Mouse (Mus musculus) WW6 (cell line): ENCODE measurements at regions not wholly inside any gene's neighbourhood (a gene's known extent, or its start where the extent isn't known, plus 50 kb on each side); places are given as distances from the start of the nearest gene placed in this dataset.
A peak's percentile ranks its signal among the peaks of the same experiment; 100 is the strongest.

Experiments used
- DNase-seq: peaks from one replicate; pipeline ENCODE4 v3.0.0-alpha.2; 2013; ENCODE audit warnings: low read depth, low spot score

DNA sequence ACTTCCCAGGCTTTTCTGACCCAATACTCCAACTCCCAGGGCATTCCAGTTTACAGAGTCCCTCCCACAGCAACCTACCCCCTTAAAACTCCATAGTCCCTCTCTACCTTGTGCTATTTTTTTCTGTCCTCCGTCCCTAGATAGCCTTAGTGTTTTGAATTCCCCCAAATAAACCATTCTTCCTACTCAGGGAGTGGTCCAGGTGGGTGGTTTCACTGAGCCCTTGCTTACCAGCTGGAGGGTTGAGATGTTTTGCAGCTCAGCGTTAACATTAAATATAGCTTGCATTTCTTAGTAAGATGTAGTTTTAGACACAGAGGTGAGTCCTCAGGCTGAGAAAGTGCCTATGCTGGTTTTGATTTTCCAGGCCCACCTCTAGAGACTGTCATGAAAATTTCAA, 313.0 kb downstream of the Bmper start:
- DNase-seq, result no peak

DNA sequence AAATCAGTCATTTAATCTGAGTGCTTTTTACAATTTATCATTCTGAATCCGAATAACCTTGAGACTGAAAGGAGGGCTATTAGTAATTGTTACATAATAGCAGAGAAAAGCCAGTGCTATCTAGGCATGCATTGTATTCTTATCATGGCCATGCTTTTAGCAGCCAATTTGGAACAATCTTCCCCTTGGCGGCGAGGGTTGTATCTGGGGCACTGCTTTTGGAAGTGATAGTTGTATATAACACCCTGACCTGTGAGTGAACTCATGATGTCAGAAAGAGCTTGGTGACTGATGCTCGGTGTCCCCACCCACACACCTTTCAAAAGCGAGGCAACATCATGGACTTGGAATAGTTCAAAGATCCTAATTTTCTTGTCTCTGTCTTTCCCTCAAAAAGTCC, 315.2 kb downstream of the Bmper start:
- no peak for DNase-seq

DNA sequence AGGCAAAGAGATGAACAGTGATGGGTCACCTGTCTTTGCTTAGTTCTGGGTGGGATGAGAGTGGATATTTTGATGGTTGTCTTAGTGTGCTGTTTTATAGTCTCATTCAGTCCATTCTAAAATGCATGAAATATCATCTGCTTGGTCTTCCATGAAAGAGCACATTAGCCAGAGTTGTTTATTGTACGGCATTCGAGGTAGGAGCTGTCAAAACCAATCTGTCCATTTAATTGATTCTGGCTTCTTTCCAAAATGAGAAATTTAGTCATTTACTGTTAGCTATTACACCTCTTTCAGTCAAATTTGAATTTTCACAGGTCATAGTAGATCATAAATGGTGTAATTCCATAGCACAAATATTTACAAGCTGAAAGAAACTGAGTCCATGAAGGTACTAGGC, 328.8 kb downstream of the Bmper start:
- no peak for DNase-seq

DNA sequence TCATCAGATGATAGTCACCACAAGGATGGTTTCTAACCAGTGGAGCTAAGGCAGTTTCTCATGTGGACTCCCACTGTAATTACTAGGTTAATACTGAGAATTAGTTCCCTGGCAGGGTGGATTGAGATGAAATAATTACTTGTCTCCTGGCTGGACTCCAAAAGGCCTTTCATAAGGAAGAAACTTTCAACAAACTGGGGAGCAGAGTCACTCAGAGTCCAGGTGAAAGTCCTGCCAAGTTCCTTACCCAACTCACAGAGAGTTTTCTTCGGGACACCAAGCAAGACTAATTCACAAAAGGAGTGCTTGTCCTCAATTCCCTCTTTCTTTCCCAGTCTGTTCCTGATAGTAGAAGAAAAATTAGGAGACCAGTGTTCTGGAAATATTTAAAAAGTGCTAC, 330.9 kb downstream of the Bmper start:
- no peak for DNase-seq

DNA sequence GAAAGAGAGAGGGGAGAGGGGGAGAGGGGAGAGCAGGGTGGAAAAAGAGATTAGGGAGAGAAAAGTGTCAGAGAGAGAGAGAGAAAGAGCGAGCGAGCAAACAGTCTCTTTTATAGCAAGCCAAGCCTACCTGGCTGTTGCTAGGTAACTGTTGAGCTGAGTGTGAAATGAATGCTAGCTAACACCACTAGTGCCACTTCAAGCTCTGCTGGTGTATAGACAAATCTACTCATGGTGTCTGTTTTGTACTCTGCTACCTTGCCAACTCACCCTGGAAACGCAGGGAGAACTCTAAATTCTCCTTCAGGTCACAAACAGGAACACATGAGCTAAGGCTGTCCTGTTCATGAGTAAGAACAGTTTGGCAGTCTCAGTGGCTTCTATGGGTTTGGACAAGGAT, 334.7 kb downstream of the Bmper start:
- no peak for DNase-seq

DNA sequence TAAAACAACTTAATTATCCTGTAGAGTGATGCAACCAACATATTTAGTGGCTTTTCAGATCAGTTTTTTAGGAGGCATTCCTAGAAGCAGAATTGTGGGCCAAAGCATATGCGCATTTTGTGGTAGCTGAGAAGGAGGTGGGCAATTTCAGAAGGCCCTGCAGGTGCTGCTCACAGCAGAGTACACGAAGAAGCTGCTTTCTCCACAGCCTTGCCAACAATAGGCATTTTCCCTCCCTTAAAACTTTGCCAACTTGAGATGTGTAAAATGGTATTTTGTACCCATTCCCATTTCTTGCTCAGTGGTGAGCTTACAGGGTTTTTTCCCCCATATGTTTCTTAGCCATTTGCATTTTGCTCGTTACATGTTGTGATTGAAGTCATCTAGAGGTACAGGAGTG, 339.0 kb downstream of the Bmper start:
- DNase-seq, result no peak

DNA sequence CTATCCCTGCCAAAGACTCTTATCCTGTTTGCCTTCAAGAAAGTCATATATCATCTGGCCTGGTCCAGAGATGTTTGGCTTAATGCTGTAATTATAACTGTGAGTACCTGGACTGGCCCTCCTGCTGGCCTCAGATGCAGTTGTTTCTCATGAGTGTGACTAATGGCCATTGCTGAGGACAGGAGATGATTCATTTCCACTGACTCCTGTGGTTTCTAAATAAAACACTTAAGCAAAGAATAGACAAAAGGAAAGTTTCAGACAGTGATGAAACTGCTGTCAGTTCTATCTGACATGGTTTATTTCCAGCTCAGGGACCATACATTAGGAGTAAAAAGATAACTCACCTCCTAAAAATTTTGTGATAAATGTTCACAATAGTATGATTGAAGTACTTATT, 344.2 kb downstream of the Bmper start:
- DNase-seq, result no peak

DNA sequence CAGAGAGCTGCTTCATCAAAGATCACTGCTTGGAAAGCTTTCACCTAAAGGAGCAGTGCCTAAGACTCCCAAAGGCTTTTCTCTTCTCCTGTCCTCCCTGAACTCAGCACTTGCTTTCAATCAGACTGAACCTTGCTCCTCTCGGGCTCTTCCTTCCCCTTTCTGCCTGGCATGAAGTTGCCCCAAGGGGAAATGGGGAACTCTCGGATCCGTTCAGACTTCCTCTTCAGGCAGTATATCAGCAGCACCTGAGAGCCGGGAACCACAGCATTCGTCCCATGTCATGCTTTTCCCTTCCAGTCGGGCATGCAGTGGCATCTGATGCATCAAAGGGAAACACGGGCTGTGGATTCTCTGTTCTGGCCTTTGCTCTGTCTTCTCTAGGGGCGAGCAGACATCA, 347.3 kb downstream of the Bmper start:
- DNase-seq, result no peak

DNA sequence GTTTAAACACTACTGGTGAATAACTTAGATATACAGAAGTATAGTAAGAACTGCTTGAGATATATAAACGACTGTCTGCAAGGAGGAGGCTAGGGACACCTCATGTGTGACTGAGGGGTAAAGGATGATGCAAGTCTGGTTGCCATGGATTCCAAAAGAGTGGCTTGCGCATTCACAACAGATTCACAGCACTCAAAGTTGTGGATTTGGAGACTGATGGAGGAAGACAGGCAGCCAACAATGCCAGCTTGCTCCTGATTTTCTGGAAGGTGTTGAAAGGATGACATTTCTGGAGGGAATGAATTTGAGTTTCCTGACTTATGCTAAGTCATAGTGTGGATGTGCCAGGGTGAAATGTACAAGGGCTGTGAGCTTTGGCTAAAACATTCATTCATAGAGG, 353.4 kb downstream of the Bmper start:
- DNase-seq, result no peak

DNA sequence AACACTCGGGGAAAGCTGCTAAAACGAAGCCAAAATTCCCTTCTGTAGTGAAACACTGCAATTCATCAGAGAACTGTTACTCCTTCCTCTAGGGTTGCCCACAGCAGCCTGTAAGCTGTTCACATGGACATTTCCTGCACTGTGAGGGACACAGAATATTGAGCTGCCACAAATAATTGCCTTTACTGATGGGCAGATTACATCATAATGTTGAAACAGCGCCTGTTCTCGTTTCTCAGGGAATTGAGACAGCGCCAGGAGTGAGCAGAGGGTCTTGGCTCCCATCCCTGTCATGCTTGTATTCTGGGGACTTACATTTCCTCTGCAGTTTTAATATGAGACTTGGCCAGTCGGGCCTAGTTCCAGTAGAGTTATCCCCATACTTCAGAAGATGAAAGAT, 357.3 kb downstream of the Bmper start:
- DNase-seq, result no peak

DNA sequence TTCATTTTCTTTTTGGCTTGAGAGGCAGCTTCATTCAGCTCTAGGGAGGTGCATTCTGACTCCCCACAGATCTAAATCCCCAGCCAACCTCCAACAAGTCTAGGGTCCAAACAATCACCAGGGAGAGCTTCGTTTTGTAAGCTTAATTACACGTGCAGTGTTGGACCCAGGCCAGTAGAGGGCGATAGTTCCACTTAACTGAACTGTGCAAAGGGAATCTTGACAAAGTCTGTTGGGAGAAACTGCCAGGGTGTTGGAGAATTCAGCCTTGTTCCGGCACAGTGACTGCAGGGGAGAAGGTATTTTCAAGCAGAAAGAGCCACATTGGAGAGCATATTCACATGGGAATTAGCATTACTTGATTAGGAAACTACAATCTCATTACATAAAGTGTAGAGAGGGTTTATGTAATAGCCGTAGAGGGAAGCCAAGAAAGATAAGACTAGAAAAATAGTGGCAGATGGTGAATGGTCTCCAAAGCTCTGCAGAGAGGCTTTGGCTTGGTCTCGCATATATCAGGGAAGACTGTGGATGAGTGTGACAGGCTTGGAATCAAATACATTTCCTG, 358.2 kb downstream of the Bmper start:
- peak; percentile 13 for DNase-seq

DNA sequence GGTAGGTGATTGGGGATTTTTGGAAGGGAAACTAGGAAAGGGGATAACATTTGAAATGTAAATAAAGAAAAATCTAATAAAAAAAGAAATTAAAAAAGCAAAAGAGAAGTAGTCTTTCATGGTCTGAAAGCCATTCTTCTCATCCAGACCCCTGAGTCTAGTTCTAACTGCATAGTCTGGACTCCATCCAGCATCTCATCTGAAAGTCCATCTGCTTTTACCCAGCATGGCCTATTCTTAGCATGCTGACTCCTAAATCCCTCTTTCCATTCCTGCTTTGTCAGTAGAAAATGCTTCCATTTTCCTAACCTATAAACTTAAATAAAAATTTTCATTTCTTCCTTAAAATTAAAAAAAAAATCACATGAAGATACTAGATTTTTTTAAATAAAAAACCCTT, 361.7 kb downstream of the Bmper start:
- DNase-seq, result no peak

DNA sequence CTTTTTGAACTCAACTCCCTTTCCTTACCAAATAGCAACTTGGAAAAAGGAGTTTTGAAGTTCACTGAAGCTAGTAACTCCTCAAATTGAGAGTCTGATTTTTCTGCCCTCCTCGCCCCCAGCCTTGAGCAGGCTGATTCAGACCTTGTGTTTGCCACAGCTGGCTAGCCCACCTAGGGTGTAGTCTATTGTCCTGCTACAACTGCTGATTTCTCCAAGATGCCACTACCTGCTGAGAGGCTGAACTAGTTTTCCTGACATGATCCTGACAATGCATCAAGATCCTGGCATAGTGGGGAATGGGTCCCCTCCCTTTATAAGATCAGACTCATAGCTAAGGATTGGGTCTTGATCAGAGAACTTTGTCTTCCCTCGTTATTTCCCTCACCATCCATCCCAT, 366.1 kb downstream of the Bmper start:
- DNase-seq, result no peak

DNA sequence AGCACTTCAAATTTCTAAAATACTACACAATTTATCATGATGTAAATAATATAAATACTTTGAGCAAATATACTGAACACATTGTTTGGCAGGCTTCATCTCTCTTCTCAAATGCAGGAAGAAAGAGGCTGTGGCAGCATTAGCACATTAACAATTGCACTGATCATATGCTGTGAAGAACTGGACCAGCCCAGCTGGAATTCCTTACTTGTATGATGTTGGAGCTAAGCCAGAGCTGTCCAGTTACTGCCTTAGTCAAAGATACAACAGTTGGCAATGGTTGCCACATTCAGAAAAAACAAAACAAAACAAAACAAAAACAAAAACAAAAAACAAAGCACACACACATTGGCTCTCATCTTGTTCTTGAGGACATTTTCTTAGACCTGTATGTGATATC, 369.0 kb downstream of the Bmper start:
- no peak for DNase-seq

DNA sequence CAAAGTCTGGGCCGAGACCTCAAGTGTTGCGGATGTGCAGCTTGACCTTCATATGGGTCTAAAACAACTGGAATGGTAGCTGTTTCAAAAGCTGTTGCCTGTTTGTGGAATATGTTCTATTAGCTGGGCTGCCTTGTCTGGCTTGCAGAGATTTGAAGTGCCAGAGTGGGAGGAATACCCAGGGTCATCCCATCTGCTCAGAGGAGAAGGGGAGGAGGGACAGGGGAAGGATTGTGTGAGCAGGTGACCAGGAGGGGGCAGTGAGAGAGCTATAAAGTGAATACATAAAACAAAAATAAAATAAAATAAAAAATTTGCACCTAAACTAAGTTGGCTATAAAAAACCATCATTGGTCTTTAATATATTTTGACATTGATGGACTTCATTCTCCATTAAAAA, 377.7 kb downstream of the Bmper start:
- no peak for DNase-seq
